Mouse (Mus musculus): ENCODE data around the gene Zfp704.

- TF ChIP-seq CTCF (IDR thresholded peaks at IDR 0.05; ENCODE audit: insufficient read depth, low read length), result no peak
- no peak for TF ChIP-seq POLR2A (IDR thresholded peaks at IDR 0.05; ENCODE audit: borderline replicate concordance, extremely low read depth, low read depth, low read length)
Measured at GRCm38 (mm10) chr3:9454556-9455330, 155.1 kb downstream of the Zfp704 start.
